Mouse (Mus musculus) hindbrain, embryonic 14.5 days (tissue): Measurements from ENCODE around the gene Katnbl1. TPM values are rescaled to one million over a fixed set of nuclear protein-coding genes. Genes with fewer than 3 reads are reported as not detected.
"Not testable (repeated sequence)": the region's sequence is repeated elsewhere in the genome, so short reads cannot be mapped to it uniquely, and the experiment has no call there.

Experiments used
- ATAC-seq: fragments of 200-750 bp; cut with Nextera tagmentation; 2 replicates; pipeline ENCODE4 v1.8.0; 2017; ENCODE audit warnings: moderate number of reproducible peaks, mild to moderate bottlenecking, moderate TSS enrichment, moderate library complexity; ENCODE audit not compliant: low FRiP score
- DNase-seq: peaks from one replicate; pipeline ENCODE4 v3.0.0-alpha.2; 2015; ENCODE audit warnings: low spot score
- H3K27ac ChIP-seq: fragments of 300-500 bp; sonication (generic); 2 replicates; pipeline ENCODE4 v1.5.1; 2014; ENCODE audit warnings: mild to moderate bottlenecking, moderate library complexity
- H3K27me3 ChIP-seq: fragments of 300-500 bp; sonication (generic); 2 replicates; pipeline ENCODE4 v1.6.1; 2014; ENCODE audit warnings: mild to moderate bottlenecking, low read length, mixed read lengths; ENCODE audit not compliant: control insufficient read depth, insufficient read depth
- H3K36me3 ChIP-seq: fragments of 300-500 bp; sonication (generic); replicated peaks from 2 replicates; pipeline ENCODE4 v1.6.1; 2014; ENCODE audit not compliant: control insufficient read depth, insufficient read depth
- H3K4me1 ChIP-seq: fragments of 300-500 bp; sonication (generic); replicated peaks from 2 replicates; pipeline ENCODE4 v1.6.1; 2014; ENCODE audit warnings: antibody characterized with exemption, low read length, mixed read lengths; ENCODE audit not compliant: control insufficient read depth, insufficient read depth
- H3K4me2 ChIP-seq: fragments of 300-500 bp; sonication (generic); replicated peaks from 2 replicates; pipeline ENCODE4 v1.6.1; 2014; ENCODE audit warnings: mild to moderate bottlenecking, moderate library complexity
- H3K4me3 ChIP-seq: fragments of 300-500 bp; sonication (generic); replicated peaks from 2 replicates; pipeline ENCODE4 v1.5.1; 2014; ENCODE audit warnings: mild to moderate bottlenecking, low read length
- H3K9ac ChIP-seq: fragments of 300-500 bp; sonication (generic); 2 replicates; pipeline ENCODE4 v1.6.1; 2014
- H3K9me3 ChIP-seq: fragments of 300-500 bp; sonication (generic); 2 replicates; pipeline ENCODE4 v1.6.1; 2016; ENCODE audit warnings: low read length; ENCODE audit not compliant: control insufficient read depth
- WGBS: fragments of 180-500 bp; shearing (Covaris S2); extraction: QIAGEN DNeasy Blood & Tissue Kit; methylation state at CpG from one replicate; pipeline ENCODE4 v1.1.7; 2014; 5-methylcytosine and 5-hydroxymethylcytosine counted together
- polyA plus RNA-seq: library from polyadenylated mRNA; unstranded; fragments of >200 nt; fragmentation: Nextera tagmentation; extraction: Ambion mirVana; gene quantifications from 2 replicates; pipeline ENCODE4 v1.2.1, GENCODE M21; 2014

Gene Katnbl1
- polyA plus RNA-seq, 1 experiment from 2014 or later: 36.2 TPM

DNA sequence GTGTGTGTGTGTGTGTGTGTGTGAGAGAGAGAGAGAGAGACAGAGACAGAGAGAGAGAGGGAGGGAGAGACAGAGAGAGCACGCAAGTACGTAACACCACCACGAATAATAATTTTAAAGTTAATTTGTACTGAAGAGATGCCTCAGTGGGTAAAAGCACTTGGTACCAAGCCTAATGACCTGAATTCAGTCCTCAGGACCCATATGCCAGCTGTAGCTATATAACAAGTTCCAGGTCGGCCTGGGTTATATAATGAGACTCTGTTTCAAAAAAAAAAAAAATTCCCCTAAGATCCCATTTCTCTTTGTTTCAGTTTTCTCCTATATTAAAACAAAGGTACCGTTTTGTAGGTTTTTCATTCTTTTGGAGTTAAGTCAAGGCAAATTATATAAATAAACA, 11.8 kb downstream of the Katnbl1 start:
- H3K4me1 ChIP-seq: no peaks in the 10 kb centered on the region
- ATAC-seq: no peak
- H3K27ac ChIP-seq: no peak overlapping the region
- H3K4me3 ChIP-seq: no peak overlapping the region
- H3K4me2 ChIP-seq: no peak overlapping the region
- H3K27me3 ChIP-seq: no peaks in the 10 kb centered on the region
- no peak overlapping the region for H3K9ac ChIP-seq
- 87% methylated on average over 5 of the region's 5 CpGs for WGBS
- no peaks in the 10 kb centered on the region for H3K9me3 ChIP-seq
- no peak for DNase-seq
- H3K36me3 ChIP-seq: no peaks in the 10 kb centered on the region

DNA sequence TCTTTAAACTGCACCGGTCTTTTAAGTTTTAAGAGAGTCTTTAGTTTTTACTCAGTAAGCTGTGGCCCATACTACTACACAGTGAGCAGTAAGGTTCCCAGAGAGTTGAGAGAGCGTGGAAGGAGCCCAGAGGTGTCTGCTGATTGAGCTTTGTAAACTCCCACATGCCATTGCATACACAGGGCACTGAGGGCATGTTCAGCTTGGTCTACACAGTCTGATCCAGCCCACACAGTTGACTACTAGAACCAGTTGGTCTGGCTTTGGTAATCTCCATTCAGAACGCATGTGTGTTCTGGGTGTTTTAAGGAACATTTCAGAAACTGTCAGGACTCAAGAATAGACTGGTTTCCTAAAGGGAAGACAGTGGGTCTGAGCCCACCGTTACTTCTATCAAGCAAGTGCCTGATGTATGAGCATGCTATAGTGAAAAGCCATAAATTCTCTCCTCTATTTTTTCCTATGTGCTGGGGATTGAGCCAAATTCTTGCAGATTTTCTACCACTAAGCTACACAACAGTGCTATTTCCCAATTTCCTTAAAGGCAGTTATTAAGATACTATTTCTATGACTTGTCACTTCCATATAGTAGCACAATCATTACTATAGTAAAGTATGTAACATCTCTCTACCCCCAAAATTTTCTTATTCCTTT, 12.5 kb downstream of the Katnbl1 start:
- H3K9ac ChIP-seq: no peak overlapping the region
- H3K4me2 ChIP-seq: no peak overlapping the region
- no peak for DNase-seq
- no peaks in the 10 kb centered on the region for H3K4me1 ChIP-seq
- no peaks in the 10 kb centered on the region for H3K27me3 ChIP-seq
- ATAC-seq: no peak
- H3K36me3 ChIP-seq: no peaks in the 10 kb centered on the region
- no peaks in the 10 kb centered on the region for H3K9me3 ChIP-seq
- H3K27ac ChIP-seq: no peak overlapping the region
- H3K4me3 ChIP-seq: no peak overlapping the region
- WGBS: 92% methylated on average over 4 of the region's 4 CpGs

DNA sequence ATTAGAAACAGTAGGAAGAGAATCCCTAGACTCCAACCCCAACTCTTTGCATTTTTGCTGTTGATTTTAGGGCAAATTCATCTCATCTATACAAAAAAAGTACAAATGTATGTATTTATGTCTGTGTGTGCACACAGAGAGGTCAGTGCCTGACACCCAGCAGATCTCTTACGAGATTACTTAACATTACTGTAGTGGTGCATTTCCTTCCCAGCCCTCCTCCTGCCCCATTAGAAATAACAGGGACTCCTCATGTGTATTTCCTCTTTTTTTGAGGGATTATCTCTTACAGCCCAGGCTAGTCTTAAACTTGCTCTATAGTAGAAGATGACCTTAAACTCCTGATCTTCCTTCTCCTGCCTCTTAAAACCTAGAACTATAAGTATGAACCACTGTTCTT, 13.7 kb downstream of the Katnbl1 start:
- Histone ChIP-seq H3K9me3 (no peaks in the 10 kb centered on the region), H3K4me3 (no peak overlapping the region), H3K4me1 (no peaks in the 10 kb centered on the region), H3K27ac (no peak overlapping the region), H3K27me3 (no peaks in the 10 kb centered on the region), H3K9ac (no peak overlapping the region), H3K4me2 (no peak overlapping the region), H3K36me3 (no peaks in the 10 kb centered on the region)
- no peak for ATAC-seq
- no peak for DNase-seq
- 89% methylated on average over 1 of the region's 1 CpGs for whole genome bisulfite sequencing

DNA sequence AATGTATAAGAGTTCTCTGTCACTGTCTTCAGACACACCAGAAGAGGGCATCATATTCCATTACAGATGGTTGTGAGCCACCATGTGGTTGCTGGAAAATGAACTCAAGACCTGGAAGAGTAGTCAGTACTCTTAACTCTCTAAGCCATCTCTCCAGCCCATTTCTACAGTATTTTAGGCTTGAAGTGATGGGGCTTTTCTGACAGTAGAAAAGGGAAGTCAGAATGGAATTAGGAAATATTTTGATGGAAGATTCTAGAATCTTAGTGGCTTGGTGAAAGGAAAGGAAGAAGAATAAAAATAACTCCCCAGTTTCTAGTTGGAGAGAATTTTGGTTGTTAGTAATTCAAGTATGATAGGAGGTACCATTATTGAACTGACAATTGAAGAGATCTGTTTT, 14.9 kb downstream of the Katnbl1 start:
- Histone ChIP-seq H3K4me3 (no peak overlapping the region), H3K9me3 (no peaks in the 10 kb centered on the region), H3K9ac (no peak overlapping the region), H3K27ac (no peak overlapping the region), H3K27me3 (no peaks in the 10 kb centered on the region), H3K36me3 (no peaks in the 10 kb centered on the region), H3K4me1 (no peaks in the 10 kb centered on the region), H3K4me2 (no peak overlapping the region)
- no peak for DNase-seq
- no peak for ATAC-seq

DNA sequence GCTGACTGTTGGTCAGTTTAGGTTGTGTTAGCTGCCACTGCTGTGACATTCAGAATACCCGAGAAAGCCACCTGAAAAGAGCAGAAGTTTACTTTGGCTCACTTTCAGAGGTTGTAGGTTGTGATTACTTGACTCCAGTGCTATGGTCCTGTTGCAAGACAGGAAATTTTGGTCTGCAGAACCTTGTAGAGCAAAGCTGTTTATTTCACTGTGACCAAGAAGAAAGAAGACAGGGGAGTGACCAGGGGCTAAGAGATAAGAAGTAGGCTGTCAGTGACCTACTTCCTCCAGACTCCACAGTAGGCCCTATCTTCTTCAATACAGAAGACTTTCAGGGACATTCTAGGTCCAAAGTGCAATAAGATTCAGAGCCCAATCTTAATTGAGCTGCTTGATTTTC, 17.6 kb downstream of the Katnbl1 start:
- no peaks in the 10 kb centered on the region for H3K27me3 ChIP-seq
- no peak for ATAC-seq
- H3K9ac ChIP-seq: no peak overlapping the region
- no peaks in the 10 kb centered on the region for H3K4me1 ChIP-seq
- no peak overlapping the region for H3K4me3 ChIP-seq
- H3K9me3 ChIP-seq: no peaks in the 10 kb centered on the region
- DNase-seq: no peak
- WGBS: 86% methylated on average over 1 of the region's 1 CpGs
- H3K27ac ChIP-seq: no peak overlapping the region
- no peaks in the 10 kb centered on the region for H3K36me3 ChIP-seq
- H3K4me2 ChIP-seq: no peak overlapping the region

DNA sequence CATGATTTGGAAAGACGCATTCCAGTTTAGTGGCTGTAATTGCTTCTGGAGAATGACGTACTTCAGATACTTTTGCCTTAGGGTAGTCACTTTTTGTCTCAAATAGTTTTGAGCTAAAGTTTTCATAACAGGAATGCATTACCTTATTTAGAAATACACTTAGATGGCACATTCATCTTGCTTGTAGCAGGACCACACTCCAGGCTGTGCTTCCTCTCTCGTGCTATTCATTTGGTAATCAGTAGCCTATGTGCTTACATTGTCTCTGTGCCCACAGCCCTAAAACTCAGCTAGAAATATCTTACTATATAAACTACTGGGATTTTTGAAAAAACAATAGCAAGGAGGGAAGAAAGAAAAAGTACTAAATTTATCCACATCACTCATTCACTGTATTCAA, 28.0 kb downstream of the Katnbl1 start:
- ATAC-seq (no peak), DNase-seq (no peak)
- H3K4me2 ChIP-seq: no peak overlapping the region
- WGBS: 88% methylated on average over 3 of the region's 3 CpGs
- H3K36me3 ChIP-seq: peaks cover 48% of the 10 kb centered on the region
- H3K9ac ChIP-seq: no peak overlapping the region
- no peaks in the 10 kb centered on the region for H3K9me3 ChIP-seq
- no peaks in the 10 kb centered on the region for H3K27me3 ChIP-seq
- H3K4me1 ChIP-seq: no peaks in the 10 kb centered on the region
- H3K27ac ChIP-seq: no peak overlapping the region
- no peak overlapping the region for H3K4me3 ChIP-seq

DNA sequence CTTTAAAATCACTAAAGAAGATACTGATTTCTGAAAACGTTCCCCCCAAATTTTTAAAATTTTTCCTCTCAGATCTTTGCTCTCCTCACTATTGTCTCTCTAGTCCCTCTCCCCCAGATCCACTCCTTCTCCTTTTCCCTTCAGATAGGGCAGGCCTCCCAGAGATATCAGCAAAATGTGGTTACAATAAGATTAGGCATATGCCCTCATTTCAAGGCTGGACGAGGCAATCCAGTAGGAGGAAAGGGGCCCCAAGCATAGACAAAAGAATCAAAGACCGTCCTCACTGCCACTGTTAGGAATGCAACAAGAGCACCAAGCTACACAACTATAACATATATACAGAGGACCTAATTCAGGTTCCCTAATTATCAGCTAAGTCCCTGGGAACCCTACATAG, 46.3 kb downstream of the Katnbl1 start:
- Histone ChIP-seq H3K4me1 (no peaks in the 10 kb centered on the region), H3K27me3 (no peaks in the 10 kb centered on the region), H3K27ac (no peak overlapping the region), H3K4me3 (no peak overlapping the region), H3K9ac (no peak overlapping the region), H3K4me2 (no peak overlapping the region), H3K9me3 (no peaks in the 10 kb centered on the region), H3K36me3 (no peaks in the 10 kb centered on the region)
- no peak for ATAC-seq
- DNase-seq: no peak
- WGBS: 75% methylated on average over 3 of the region's 3 CpGs

DNA sequence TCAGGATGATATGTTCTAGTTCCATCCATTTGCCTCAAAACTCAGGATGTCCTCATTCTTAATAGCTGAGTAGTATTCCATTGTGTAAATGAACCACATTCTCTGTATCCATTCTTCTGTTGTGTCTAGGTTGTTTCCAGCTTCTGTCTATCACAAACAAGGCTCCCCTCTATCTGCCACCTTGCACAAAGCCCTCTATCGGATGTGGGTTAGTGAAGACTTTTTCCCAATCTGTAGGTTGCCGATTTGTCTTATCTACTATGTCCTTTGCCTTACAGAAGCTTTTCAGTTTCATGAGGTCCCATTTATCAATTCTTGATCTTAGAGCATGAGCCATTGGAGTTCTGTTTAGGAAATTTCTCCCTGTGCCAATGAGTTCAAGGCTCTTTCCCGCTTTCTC, 49.5 kb downstream of the Katnbl1 start:
- H3K9ac ChIP-seq, H3K27me3 ChIP-seq, DNase-seq, H3K4me2 ChIP-seq, ATAC-seq, H3K27ac ChIP-seq, H3K4me1 ChIP-seq, H3K36me3 ChIP-seq, H3K4me3 ChIP-seq, H3K9me3 ChIP-seq: not testable (repeated sequence)
- WGBS: 89% methylated on average over 3 of the region's 3 CpGs

DNA sequence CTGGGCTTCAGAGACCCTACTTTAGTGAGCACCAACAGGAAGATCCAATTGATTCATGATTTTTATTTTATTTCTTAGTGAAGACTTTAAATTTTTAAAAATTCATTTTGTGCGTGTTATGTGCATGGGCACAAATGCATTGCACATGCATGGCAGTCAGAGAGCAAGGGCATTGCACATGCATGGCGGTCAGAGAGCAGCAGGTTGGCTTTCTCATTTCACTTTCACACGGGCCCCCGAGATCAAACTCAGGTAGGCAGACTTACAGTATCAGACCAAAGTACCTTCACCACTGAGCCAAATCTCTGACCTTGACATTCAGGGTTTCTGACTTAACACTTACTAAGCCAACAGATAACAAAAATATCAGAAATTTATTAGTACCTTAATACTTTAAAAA, 50.7 kb downstream of the Katnbl1 start:
- no peak overlapping the region for H3K27ac ChIP-seq
- 92% methylated on average over 4 of the region's 4 CpGs for WGBS
- H3K9ac ChIP-seq: no peak overlapping the region
- H3K27me3 ChIP-seq: no peaks in the 10 kb centered on the region
- no peaks in the 10 kb centered on the region for H3K4me1 ChIP-seq
- ATAC-seq (no peak), DNase-seq (no peak)
- H3K9me3 ChIP-seq: no peaks in the 10 kb centered on the region
- H3K4me2 ChIP-seq: no peak overlapping the region
- no peak overlapping the region for H3K4me3 ChIP-seq
- no peaks in the 10 kb centered on the region for H3K36me3 ChIP-seq

DNA sequence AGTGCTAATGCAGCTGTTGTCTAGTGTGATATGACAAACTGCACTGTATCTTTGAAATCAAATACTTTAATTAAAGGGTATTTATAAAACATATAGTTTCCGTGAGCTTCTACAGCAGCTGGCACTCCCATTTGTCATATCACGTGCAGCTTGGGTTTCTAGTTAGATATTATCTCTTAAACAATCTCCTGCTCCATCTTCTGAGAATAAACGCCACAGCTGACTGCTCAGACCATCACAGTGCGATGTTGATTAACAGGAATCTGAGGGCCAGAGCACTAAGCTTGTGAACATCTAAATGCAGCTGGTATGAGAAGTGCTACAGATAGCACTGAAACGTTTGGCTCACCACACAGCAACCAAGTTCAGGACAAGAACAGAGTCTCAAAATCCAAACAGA, 51.4 kb downstream of the Katnbl1 start:
- H3K9ac ChIP-seq: no peak overlapping the region
- 82% methylated on average over 5 of the region's 5 CpGs for WGBS

More for the DNA sequence above, 51.4 kb downstream of the Katnbl1 start:
- Histone ChIP-seq H3K4me1 (no peaks in the 10 kb centered on the region), H3K27ac (no peak overlapping the region), H3K4me2 (no peak overlapping the region), H3K36me3 (no peaks in the 10 kb centered on the region), H3K9me3 (no peaks in the 10 kb centered on the region), H3K27me3 (no peaks in the 10 kb centered on the region), H3K4me3 (no peak overlapping the region)
- no peak for ATAC-seq
- DNase-seq: no peak
